Mouse (Mus musculus): ENCODE data around the gene Snf8.

Gene Snf8

DNA sequence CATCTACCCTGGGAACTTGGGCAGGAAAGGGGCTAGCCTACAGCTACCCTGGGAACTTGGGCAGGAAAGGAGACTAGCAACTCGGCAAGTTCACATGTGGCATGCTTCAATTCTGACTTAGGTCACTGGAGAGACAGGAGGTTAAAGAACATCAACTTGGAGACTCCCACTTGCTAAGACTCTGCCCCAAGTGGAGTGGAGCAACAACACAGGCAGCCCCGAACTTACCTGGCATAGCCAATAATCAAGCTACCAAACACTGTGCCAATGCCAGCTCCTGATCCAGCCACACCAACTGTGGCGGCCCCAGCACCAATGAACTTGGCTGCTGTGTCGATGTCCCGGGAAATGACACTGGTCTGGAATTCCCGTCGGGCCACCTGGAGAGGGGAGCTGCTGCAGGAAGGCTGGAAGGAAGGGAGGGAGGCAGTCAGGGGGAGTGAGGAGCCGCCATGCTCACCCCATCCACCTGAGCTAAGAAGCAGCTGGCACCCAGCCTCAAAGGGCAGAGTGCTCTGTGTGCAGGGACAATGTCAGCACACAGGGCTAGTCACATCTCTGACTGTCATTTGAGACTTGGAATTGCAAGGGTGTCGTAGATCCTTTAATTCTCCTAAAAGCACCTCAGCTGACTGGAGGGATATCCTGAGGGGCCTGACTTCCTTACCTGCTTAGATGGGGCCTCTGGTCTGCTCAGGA, 38.8 kb downstream of the Snf8 start:
- in situ Hi-C loops (cut with MboI, MseI) = no loop called here

DNA sequence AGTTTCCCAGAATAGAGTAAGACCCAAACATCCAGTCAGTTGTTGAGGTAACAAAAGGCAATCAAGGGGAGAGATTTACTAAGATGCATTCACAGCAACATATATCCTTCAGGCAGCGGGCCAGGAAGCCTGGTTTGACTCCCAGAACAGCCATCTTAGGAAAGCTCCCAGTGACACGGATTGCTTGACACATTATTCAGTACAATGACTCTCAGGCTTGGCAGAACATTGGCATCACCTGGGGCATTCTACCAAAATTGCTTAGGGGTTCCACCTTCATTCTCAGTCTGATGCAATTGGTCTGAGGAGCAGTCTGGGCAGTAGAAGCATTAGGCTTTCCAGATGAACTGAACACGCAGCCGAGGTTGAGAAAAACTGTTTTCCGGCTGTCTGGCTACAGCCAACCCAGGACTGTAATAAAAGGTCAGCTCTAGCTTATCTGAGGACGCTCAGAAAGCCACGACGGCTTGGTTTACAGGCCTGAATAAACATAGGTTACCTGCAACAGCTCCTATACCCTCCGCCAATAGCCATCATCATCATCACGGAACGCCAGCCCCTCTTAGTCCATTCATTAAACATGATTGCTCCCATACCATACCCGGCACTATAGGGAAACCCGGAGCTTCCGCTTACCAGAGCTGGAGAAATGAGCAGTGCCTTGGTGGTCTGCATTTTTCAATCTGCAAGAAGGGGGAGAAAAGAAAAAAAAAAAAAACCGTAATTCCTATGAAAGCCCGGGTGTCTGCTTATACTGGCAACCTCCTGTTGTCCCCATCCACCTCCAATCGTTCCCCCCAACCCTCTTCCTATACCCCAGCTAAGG, 39.9 kb downstream of the Snf8 start:
- in situ Hi-C loops (cut with MboI, MseI) = no loop called here

DNA sequence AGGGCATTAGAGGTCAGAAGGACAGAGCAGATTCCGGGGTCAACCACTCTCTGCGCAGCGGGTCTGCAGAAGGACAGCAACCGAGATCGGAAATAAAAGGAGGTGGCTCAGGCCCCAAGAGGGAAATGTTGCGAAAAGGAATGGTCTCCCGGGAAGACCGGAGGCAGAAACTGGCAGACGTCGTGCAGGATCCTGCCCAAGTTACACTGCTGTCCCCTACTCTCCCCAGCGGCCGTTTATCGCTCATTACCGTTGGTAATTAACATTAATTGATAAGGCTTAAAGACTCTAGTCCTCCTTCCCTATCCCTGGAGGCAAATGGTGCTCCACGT, 40.5 kb downstream of the Snf8 start:
- in situ Hi-C loops (cut with MboI, MseI) = no loop called here

DNA sequence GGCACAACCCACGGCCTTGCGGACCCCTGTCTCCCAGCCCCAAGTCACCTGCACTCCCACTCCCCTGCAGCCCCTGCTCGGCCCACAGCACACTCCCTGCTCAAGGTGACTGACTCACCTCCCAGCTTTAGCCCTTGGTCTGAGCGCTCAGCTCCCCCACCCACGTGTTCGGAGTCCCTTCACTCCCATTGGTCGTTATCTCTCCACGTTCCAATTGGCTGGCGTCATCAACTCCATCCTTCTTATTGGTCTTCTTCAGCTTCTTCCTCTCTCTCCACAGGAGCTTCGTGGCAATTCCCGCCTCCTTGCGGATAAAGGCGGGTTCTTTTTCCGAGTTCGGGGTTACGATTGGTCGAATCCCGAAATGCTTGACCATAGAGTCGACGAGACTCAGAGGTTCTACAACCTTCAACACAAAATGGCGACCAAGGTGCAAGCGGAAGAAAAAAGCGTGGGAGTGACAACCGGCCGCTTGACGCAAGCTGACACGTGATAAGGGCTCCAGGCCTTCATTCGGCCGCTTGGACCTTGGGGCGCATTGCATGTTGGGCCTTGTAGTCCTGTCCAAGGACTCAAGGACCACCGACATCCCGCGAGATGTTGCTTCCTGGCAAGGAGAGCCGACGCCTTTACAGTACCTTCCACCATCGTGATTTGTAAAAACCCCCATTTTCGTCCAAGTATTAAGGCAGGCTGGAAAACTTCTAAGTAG, 41.0 kb downstream of the Snf8 start, which contains the start of gene Atp5g1:
Gene Atp5g1, minus strand, starts transcription at position 162 of the 712 bp plus-strand sequence.
- in situ Hi-C loops (cut with MboI, MseI) = no loop called here

DNA sequence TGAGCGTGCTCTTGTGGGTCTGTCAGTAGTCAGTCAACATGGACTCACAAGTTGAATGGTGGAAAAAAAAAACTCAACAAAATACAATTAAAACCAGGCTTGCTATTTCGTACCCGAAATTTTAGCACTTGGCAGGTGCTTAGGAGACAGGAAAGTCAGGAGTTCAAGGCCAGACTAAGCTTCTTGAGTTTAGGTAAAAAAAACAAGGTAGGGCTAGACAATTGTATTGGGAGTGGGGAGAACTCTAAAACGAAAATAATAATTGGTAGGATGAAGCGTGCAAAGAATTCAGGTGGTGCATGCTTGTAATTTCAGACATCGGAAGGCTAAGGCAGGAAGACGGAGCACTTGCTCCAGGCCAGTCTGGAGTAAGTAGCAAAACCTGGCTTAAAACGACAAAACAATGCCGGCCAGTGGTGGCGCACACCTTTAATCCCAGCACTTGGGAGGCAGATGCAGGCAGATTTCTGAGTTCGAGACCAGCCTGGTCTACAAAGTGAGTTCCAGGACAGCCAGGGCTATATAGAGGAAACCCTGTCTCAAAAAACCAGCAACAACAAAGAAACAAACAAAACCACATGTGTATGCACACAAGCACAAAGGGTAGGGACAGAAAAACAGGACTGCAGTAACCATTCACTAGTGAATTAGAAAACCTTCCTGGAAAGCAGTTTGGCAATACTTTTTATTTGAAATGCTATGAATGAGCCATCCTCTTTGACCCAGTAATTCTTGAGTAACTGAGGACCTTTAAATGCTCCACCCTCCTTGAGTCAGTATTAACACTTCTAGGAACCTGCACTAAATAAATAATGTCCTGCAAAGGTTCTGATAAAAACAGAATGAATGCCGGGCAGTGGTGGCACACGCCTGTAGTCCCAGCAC, 41.8 kb downstream of the Snf8 start:
- in situ Hi-C loops (cut with MboI, MseI) = no loop called here

DNA sequence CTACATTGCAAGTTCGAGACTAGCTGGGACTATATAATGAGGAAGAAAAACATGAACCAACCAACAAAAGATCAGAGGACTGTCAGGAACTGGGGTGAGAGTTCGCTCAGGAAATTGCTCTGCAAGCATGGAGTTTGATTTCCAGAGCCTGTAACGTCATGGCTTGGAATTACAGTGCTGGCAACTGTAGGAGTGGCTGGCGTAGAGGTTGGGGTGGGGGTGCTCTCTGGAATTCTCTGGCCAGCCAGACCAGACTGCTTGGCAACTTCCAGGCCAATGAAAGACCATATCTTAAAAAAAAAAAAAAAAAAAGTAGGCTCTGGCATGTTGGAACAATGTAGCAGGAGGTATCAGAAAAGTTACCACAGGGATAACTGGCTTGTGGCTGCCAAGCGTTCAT, 46.1 kb downstream of the Snf8 start:
- in situ Hi-C loops (cut with MboI, MseI) = no loop called here

DNA sequence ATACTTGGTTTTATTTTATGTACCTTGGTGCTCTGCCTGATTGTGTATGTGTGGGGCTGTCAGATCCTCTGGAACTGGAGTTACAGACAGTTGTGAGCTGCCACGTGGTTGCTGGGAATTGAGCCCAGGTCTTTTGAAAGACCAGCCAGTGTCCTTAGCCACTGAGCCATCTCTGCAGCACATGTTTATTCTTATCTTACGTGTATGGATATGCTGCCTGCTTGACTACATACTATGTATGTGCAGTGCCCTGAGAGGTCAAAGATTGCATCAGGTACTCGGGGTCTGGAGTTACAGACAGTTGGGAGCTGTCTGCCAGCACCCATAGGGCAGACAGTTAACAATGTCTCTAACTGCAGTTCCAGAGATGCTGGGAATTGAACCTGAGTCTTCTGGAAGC, 48.0 kb downstream of the Snf8 start:
- in situ Hi-C loops (cut with MboI, MseI) = no loop called here

DNA sequence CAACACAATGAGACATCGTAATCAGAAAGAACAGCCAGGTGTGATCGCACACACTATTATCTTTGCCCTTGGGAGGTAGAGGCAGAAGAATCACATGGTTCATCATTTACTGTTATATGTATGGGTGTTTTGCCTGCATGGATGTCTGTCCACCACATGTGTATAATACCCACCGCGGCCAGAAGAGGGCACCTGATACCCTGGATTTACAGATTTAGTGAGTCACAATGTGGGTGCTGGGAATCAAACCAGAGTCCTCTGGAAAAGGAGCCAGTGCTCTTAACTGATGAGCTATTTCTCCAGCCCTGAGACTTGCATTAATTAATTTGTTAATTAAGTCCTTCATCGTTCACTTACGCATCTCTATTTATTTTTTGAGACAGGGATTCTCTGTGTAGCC, 53.3 kb downstream of the Snf8 start:
- in situ Hi-C loops (cut with MboI, MseI) = no loop called here

DNA sequence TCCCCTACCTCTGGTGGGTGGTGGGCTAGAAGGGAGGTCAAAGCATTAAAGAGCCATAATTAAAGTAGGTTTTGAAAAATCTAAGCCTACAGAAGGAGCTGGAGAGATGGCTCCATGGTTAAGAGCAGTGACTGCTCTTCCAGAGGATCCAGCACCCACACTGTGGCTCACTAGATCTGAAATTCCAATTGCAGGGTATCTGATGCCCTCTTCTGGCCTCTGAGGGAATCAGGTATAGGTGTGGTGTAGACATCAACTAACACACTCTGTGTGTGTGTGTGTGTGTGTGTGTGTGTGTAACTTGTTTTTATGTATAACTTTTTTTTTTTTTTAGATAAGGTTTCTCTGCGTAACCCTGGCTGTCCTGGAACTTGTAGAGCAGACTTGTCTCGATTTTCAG, 56.4 kb downstream of the Snf8 start:
- in situ Hi-C loops (cut with MboI, MseI) = loop anchor here (5.0 kb wide), 1 partner anchor 141 kb away; no protein-coding TSS in a partner anchor

DNA sequence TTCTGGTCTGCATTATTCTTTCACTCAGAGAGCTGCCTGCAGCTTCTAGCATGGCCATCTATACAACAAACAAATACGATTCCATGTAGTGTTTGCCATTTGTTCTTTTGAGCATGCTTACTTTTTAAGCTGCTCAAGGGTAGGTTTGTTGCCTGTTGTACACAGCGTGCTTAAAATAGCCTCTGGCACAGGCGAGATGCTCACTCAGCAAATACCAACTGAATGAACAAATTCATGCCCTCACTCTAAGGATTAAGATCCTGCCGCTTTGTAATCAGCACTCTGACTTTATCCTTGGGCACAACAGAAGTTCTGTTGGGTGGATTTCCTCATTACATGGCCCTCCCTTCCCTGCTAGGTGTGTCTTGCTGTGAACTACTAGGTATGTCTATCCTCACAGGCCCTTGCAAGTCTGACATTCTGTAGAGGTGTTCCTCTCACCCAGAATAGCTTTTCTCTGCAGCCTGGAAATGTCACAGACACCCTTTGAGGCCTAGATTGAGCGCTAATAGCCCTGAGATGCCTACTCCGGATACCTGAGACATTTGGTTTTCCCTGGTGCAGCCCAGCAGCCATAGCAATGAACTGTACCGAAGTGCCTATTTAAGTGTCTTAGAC, 58.1 kb downstream of the Snf8 start:
- in situ Hi-C loops (cut with MboI, MseI) = loop anchor here (5.0 kb wide), 1 partner anchor 140 kb away; no protein-coding TSS in a partner anchor

DNA sequence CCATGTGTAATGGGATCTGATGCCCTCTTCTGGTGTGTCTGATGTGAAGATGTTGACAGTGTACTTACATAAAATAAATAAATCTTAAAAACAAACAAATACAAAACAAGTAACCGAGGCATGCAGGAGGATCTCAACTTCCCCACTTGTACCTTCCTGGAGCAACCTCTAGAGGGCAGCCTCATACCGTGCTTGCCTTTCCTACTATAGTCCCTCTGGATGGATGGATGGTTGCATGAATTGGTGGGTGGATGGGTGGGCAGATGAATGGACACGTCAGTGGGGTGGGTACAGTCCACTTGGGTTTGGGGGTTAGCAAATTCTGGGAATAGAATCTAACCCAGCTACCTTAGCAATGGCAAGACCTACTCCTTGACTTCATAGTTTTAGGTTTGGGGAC, 58.7 kb downstream of the Snf8 start:
- in situ Hi-C loops (cut with MboI, MseI) = loop anchor here (5.0 kb wide), 1 partner anchor 139 kb away; no protein-coding TSS in a partner anchor
